Mouse (Mus musculus): ENCODE results near the gene Ptger4. TPM values are rescaled to one million over a fixed set of nuclear protein-coding genes. Genes with fewer than 3 reads are reported as not detected.
A peak's percentile ranks its signal among the peaks of the same experiment; 100 is the strongest.

The Ptger4 gene
- total RNA-seq (2012; rRNA removed) (4.2 and 6.5 TPM in 2 replicates), total RNA-seq (2014; rRNA removed) (4.7 and 5.5 TPM in 2 replicates), polyA plus RNA-seq (2012; ENCODE audit: insufficient read length, low read depth) (3.1 and 4.4 TPM in 2 replicates)

GRCm38 (mm10) chr15:5243959-5244905 is at the start of gene Ptger4:
Gene Ptger4, minus strand, starts transcription at chr15:5244187.
- H3K79me2 ChIP-seq (replicated peaks; ENCODE audit: control insufficient read depth, extremely low read depth, insufficient read depth, poor library complexity, severe bottlenecking), result peaks cover 5% of the 10 kb centered on the region
- no peaks in the 10 kb centered on the region for H3K36me3 ChIP-seq (replicated peaks in 1 of 2; ENCODE audit: control insufficient read depth in 1 of 2, insufficient read depth in 1 of 2, low read length in 1 of 2)
- peak; percentile 93 for DNase-seq (ENCODE audit: extremely low read depth)
- H3K9ac ChIP-seq (ENCODE audit: insufficient read depth, low read depth), result peak within 1 kb of the TSS; percentile 14; the same call in 1 of the 2 replicates
- peak within 1 kb of the TSS; percentile 49 to 81 (median 56) for H3K4me3 ChIP-seq (replicated peaks in 1 of 3; ENCODE audit: low read depth in 2 of 3, low read length in 2 of 3, poor library complexity in 1 of 3)
- H3K4me2 ChIP-seq (ENCODE audit: insufficient read depth, low read depth, poor library complexity, severe bottlenecking), result peak within 1 kb of the TSS; percentile 77
- in situ Hi-C loops (cut with MboI; ENCODE audit: low pct_ligation_motif_present, low pct_unique_long_range_greater_than_20kb, low sequenced_read_pairs), result loop anchor here (10.0 to 25.0 kb wide), 4 partner anchors 368 to 968 kb away; no protein-coding TSS in a partner anchor
- H3K4me1 ChIP-seq (ENCODE audit: control insufficient read depth in 1 of 2, insufficient read depth in 2 of 2), result peaks cover 8 to 36% of the 10 kb centered on the region in 2 experiments; a peak in 2 of 4 replicates
- no peaks in the 10 kb centered on the region for H3K9me3 ChIP-seq (replicated peaks; ENCODE audit: low read length)
- dilution Hi-C loops (cut with MboI; ENCODE audit: extremely low pct_ligation_motif_present, extremely low pct_unique_long_range_greater_than_20kb, low sequenced_read_pairs), result no loop called here
- no peak within 1 kb of the TSS for H3K27ac ChIP-seq (ENCODE audit: insufficient read depth, low read depth)
- no peaks in the 10 kb centered on the region for H3K27me3 ChIP-seq (replicated peaks)
- no peak for TF ChIP-seq JUND (conservative IDR thresholded peaks at IDR 0.05; ENCODE audit: low read depth, low read length)
- TF ChIP-seq UBTF (IDR thresholded peaks at IDR 0.05; ENCODE audit: low read depth, low read length), result no peak
- TF ChIP-seq HCFC1 (IDR thresholded peaks at IDR 0.05; ENCODE audit: low read depth, low read length), result 0 out of 2 replicates have a peak, but pooled peaks have one; percentile 11
- TF ChIP-seq SMC3 (IDR thresholded peaks at IDR 0.05; ENCODE audit: low read depth, low read length), result no peak
- TF ChIP-seq E2F4 (IDR thresholded peaks at IDR 0.05; ENCODE audit: insufficient replicate concordance, low read depth, low read length), result no peak
- no peak for TF ChIP-seq CHD2 (IDR thresholded peaks at IDR 0.05; ENCODE audit: low read length)
- TF ChIP-seq MAFK (IDR thresholded peaks at IDR 0.05; ENCODE audit: insufficient replicate concordance, low read length), result no peak
- TF ChIP-seq PAX5 (IDR thresholded peaks at IDR 0.05; ENCODE audit: low read length), result no peak
- peak; percentile 40; the same call in 1 of the 2 replicates for TF ChIP-seq MAZ (IDR thresholded peaks at IDR 0.05; ENCODE audit: low read depth, low read length)
- TF ChIP-seq MXI1 (IDR thresholded peaks at IDR 0.05; ENCODE audit: low read depth, low read length), result peak; percentile 67
- TF ChIP-seq SIN3A (IDR thresholded peaks at IDR 0.05; ENCODE audit: low read length), result peak; percentile 45; the same call in 1 of the 2 replicates
- 0 out of 2 replicates have a peak, but pooled peaks have one; percentile 0 for TF ChIP-seq NRF1 (IDR thresholded peaks at IDR 0.05; ENCODE audit: low read depth, low read length)
- peak; percentile 75 for TF ChIP-seq NELFE (IDR thresholded peaks at IDR 0.05; ENCODE audit: low read depth, low read length)
- no peak for TF ChIP-seq RAD21 (IDR thresholded peaks at IDR 0.05; ENCODE audit: low read depth, low read length)
- TF ChIP-seq CHD1 (IDR thresholded peaks at IDR 0.05; ENCODE audit: low read depth, low read length), result peak; percentile 28; the same call in 1 of the 2 replicates
- TF ChIP-seq USF1 (IDR thresholded peaks at IDR 0.05; ENCODE audit: low read depth, low read length), result no peak
- peak; percentile 90 for TF ChIP-seq ZMIZ1 (IDR thresholded peaks at IDR 0.05; ENCODE audit: low read depth, low read length)
- TF ChIP-seq CTCF (conservative IDR thresholded peaks at IDR 0.05 in 1 of 2, IDR thresholded peaks at IDR 0.05 in 1 of 2; ENCODE audit: low read depth in 2 of 2, low read length in 2 of 2), result no peak
- TF ChIP-seq TBP (conservative IDR thresholded peaks at IDR 0.05; ENCODE audit: low read depth, low read length), result peak; percentile 70; the same call in 1 of the 2 replicates
- TF ChIP-seq MAX (IDR thresholded peaks at IDR 0.05; ENCODE audit: low read length), result no peak
- TF ChIP-seq IRF4 (IDR thresholded peaks at IDR 0.05; ENCODE audit: low read depth, low read length), result no peak
- TF ChIP-seq JUN (IDR thresholded peaks at IDR 0.05; ENCODE audit: insufficient read depth, low read depth, low read length), result no peak
- no peak for TF ChIP-seq MYC (IDR thresholded peaks at IDR 0.05; ENCODE audit: low read depth, low read length)
- no peak; the same call in 1 of the 2 replicates for TF ChIP-seq ETS1 (conservative IDR thresholded peaks at IDR 0.05; ENCODE audit: low read depth, low read length)
- TF ChIP-seq ELF1 (IDR thresholded peaks at IDR 0.05; ENCODE audit: low read depth, low read length), result peak; percentile 31
- no peak for TF ChIP-seq ZKSCAN1 (IDR thresholded peaks at IDR 0.05; ENCODE audit: borderline replicate concordance, low read depth, low read length)
- peak; percentile 75 for TF ChIP-seq TCF12 (IDR thresholded peaks at IDR 0.05; ENCODE audit: low read depth, low read length)
- peak; percentile 88 for TF ChIP-seq POLR2A (IDR thresholded peaks at IDR 0.05; ENCODE audit: low read depth, low read length)
- TF ChIP-seq ZNF384 (IDR thresholded peaks at IDR 0.05; ENCODE audit: low read depth, low read length), result no peak
- TF ChIP-seq ZC3H11A (IDR thresholded peaks at IDR 0.05; ENCODE audit: low read depth, low read length), result no peak
- TF ChIP-seq BHLHE40 (IDR thresholded peaks at IDR 0.05; ENCODE audit: low read depth, low read length), result no peak
- no peak for TF ChIP-seq USF2 (conservative IDR thresholded peaks at IDR 0.05; ENCODE audit: low read depth, low read length)
- TF ChIP-seq MEF2A (IDR thresholded peaks at IDR 0.05; ENCODE audit: borderline replicate concordance, low read depth, low read length), result no peak
- no peak for TF ChIP-seq KAT2A (IDR thresholded peaks at IDR 0.05; ENCODE audit: insufficient replicate concordance, low read length)
- peak; percentile 36; the same call in 1 of the 2 replicates for TF ChIP-seq RCOR1 (conservative IDR thresholded peaks at IDR 0.05; ENCODE audit: low read depth, low read length)
- no peak for TF ChIP-seq EP300 (IDR thresholded peaks at IDR 0.05; ENCODE audit: low read length)
- peak; percentile 78; the same call in 1 of the 2 replicates for TF ChIP-seq POLR2AphosphoS2 (IDR thresholded peaks at IDR 0.05; ENCODE audit: low read depth, low read length)
